Mouse (Mus musculus): ENCODE data around the gene Ednra. TPM values are rescaled to one million over a fixed set of nuclear protein-coding genes. Genes with fewer than 3 reads are reported as not detected.

Ednra gene
- polyA plus RNA-seq, 1 experiment, result not detected

GRCm38 (mm10) chr8:77633211-77633610 lies 91.1 kb downstream of the Ednra start:
- H3K4me3 ChIP-seq (replicated peaks), result no peak overlapping the region
- H3K36me3 ChIP-seq (ENCODE audit: control insufficient read depth), result no peaks in the 10 kb centered on the region
- H3K4me1 ChIP-seq (ENCODE audit: control insufficient read depth), result no peaks in the 10 kb centered on the region
- no peaks in the 10 kb centered on the region for H3K9me3 ChIP-seq (ENCODE audit: control insufficient read depth, low read length)
- H3K27me3 ChIP-seq (ENCODE audit: control insufficient read depth), result no peaks in the 10 kb centered on the region
- no peak for TF ChIP-seq GATA1 (IDR thresholded peaks at IDR 0.05; ENCODE audit: low read length)
- TF ChIP-seq TAL1 (IDR thresholded peaks at IDR 0.05; ENCODE audit: low read length), result no peak

- H3K36me3 ChIP-seq (ENCODE audit: control insufficient read depth), result no peaks in the 10 kb centered on the region
- H3K27me3 ChIP-seq (ENCODE audit: control insufficient read depth), result no peaks in the 10 kb centered on the region
- H3K9me3 ChIP-seq (ENCODE audit: control insufficient read depth, low read length), result no peaks in the 10 kb centered on the region
- no peak overlapping the region for H3K4me3 ChIP-seq (replicated peaks)
- H3K4me1 ChIP-seq (ENCODE audit: control insufficient read depth), result no peaks in the 10 kb centered on the region
- no peak for TF ChIP-seq TAL1 (IDR thresholded peaks at IDR 0.05; ENCODE audit: low read length)
Observed at GRCm38 (mm10) chr8:77630691-77631090, 93.6 kb downstream of the Ednra start.

- Histone ChIP-seq H3K9me3 (ENCODE audit: control insufficient read depth, low read length) (no peaks in the 10 kb centered on the region), H3K4me1 (ENCODE audit: control insufficient read depth) (no peaks in the 10 kb centered on the region), H3K27me3 (ENCODE audit: control insufficient read depth) (no peaks in the 10 kb centered on the region), H3K4me3 (replicated peaks) (no peak overlapping the region), H3K36me3 (ENCODE audit: control insufficient read depth) (no peaks in the 10 kb centered on the region)
- TF ChIP-seq GATA1 (IDR thresholded peaks at IDR 0.05; ENCODE audit: low read length) (no peak), TAL1 (IDR thresholded peaks at IDR 0.05; ENCODE audit: low read length) (no peak)
Observed at GRCm38 (mm10) chr8:77629858-77630537, 94.3 kb downstream of the Ednra start.

GRCm38 (mm10) chr8:77623677-77624209 lies 100.5 kb downstream of the Ednra start:
- TF ChIP-seq GATA1 (IDR thresholded peaks at IDR 0.05; ENCODE audit: low read length), result no peak
- no peak for TF ChIP-seq TAL1 (IDR thresholded peaks at IDR 0.05; ENCODE audit: low read length)
- no peak overlapping the region for H3K4me3 ChIP-seq (replicated peaks)
- no peaks in the 10 kb centered on the region for H3K9me3 ChIP-seq (ENCODE audit: control insufficient read depth, low read length)
- H3K27me3 ChIP-seq (ENCODE audit: control insufficient read depth), result no peaks in the 10 kb centered on the region
- H3K36me3 ChIP-seq (ENCODE audit: control insufficient read depth), result no peaks in the 10 kb centered on the region
- no peaks in the 10 kb centered on the region for H3K4me1 ChIP-seq (ENCODE audit: control insufficient read depth)

GRCm38 (mm10) chr8:77617916-77618315 lies 106.3 kb downstream of the Ednra start:
- no peak for TF ChIP-seq GATA1 (IDR thresholded peaks at IDR 0.05; ENCODE audit: low read length)
- TF ChIP-seq TAL1 (IDR thresholded peaks at IDR 0.05; ENCODE audit: low read length), result no peak
- Histone ChIP-seq H3K27me3 (ENCODE audit: control insufficient read depth) (no peaks in the 10 kb centered on the region), H3K9me3 (ENCODE audit: control insufficient read depth, low read length) (no peaks in the 10 kb centered on the region), H3K4me3 (replicated peaks) (no peak overlapping the region), H3K4me1 (ENCODE audit: control insufficient read depth) (no peaks in the 10 kb centered on the region), H3K36me3 (ENCODE audit: control insufficient read depth) (no peaks in the 10 kb centered on the region)

Other genes starting within 250 kb of the Ednra start
- gene Arhgap10, start 206.5 kb downstream of the Ednra start, polyA plus RNA-seq (2012), result 0.32 and 0.47 TPM in 2 replicates
- gene Prmt9, start 175.1 kb downstream of the Ednra start, polyA plus RNA-seq (2012), result 0.05 TPM in 2 replicates
- not detected in 2 replicates for gene Tmem184c, start 113.8 kb downstream of the Ednra start, polyA plus RNA-seq (2012)